Mouse (Mus musculus): ENCODE measurements around the gene Colq. TPM values are rescaled to one million over a fixed set of nuclear protein-coding genes. Genes with fewer than 3 reads are reported as not detected.

Colq gene
- polyA plus RNA-seq, 1 experiment from 2014 or later: 0.48 TPM

- no peak overlapping the region for H3K9ac ChIP-seq (ENCODE audit: low read depth, low read length)
- ATAC-seq (ENCODE audit: low read depth): 0 out of 2 replicates have a peak, but pooled peaks have one; percentile 43
Observed at GRCm38 (mm10) chr14:31519165-31519564, 72.0 kb downstream of the Colq start.

GRCm38 (mm10) chr14:31515895-31516294 lies 75.2 kb downstream of the Colq start:
- Histone ChIP-seq H3K27me3 (ENCODE audit: control insufficient read depth, insufficient read depth, low read depth, low read length) (no peaks in the 10 kb centered on the region), H3K4me2 (ENCODE audit: low read depth, low read length) (no peak overlapping the region), H3K9me3 (replicated peaks; ENCODE audit: control insufficient read depth, low read length) (no peaks in the 10 kb centered on the region), H3K4me1 (ENCODE audit: control insufficient read depth, low read depth, low read length) (no peaks in the 10 kb centered on the region), H3K9ac (ENCODE audit: low read depth, low read length) (no peak overlapping the region), H3K4me3 (ENCODE audit: low read depth, low read length) (no peak overlapping the region), H3K36me3 (ENCODE audit: control insufficient read depth, insufficient read depth) (no peaks in the 10 kb centered on the region; the same call in 1 of the 2 replicates), H3K27ac (ENCODE audit: low read length) (no peak overlapping the region)
- WGBS (ENCODE audit: insufficient replicate concordance): 66% methylated on average over 2 of the region's 2 CpGs
- ATAC-seq (ENCODE audit: low read depth): no peak

More at GRCm38 (mm10) chr14:31519165-31519564, 72.0 kb downstream of the Colq start:
- Histone ChIP-seq H3K27ac (ENCODE audit: low read length) (no peak overlapping the region), H3K4me2 (ENCODE audit: low read depth, low read length) (0 out of 2 replicates have a peak overlapping the region, but pooled peaks have one; percentile 10), H3K4me1 (ENCODE audit: control insufficient read depth, low read depth, low read length) (no peaks in the 10 kb centered on the region), H3K9me3 (replicated peaks; ENCODE audit: control insufficient read depth, low read length) (no peaks in the 10 kb centered on the region), H3K36me3 (ENCODE audit: control insufficient read depth, insufficient read depth) (no peaks in the 10 kb centered on the region), H3K4me3 (ENCODE audit: low read depth, low read length) (no peak overlapping the region), H3K27me3 (ENCODE audit: control insufficient read depth, insufficient read depth, low read depth, low read length) (no peaks in the 10 kb centered on the region)
- WGBS (ENCODE audit: insufficient replicate concordance): 40% methylated on average over 3 of the region's 3 CpGs

- Histone ChIP-seq H3K9me3 (replicated peaks; ENCODE audit: control insufficient read depth, low read length) (no peaks in the 10 kb centered on the region), H3K9ac (ENCODE audit: low read depth, low read length) (no peak overlapping the region), H3K27ac (ENCODE audit: low read length) (0 out of 2 replicates have a peak overlapping the region, but pooled peaks have one; percentile 14), H3K4me2 (ENCODE audit: low read depth, low read length) (no peak overlapping the region), H3K36me3 (ENCODE audit: control insufficient read depth, insufficient read depth) (peaks cover 36% of the 10 kb centered on the region), H3K4me3 (ENCODE audit: low read depth, low read length) (no peak overlapping the region), H3K27me3 (ENCODE audit: control insufficient read depth, insufficient read depth, low read depth, low read length) (no peaks in the 10 kb centered on the region), H3K4me1 (ENCODE audit: control insufficient read depth, low read depth, low read length) (no peaks in the 10 kb centered on the region; the same call in 1 of the 2 replicates)
- no peak for ATAC-seq (ENCODE audit: low read depth)
- WGBS (ENCODE audit: insufficient replicate concordance): 83% methylated on average over 3 of the region's 3 CpGs
Observed at GRCm38 (mm10) chr14:31510322-31510721, 80.8 kb downstream of the Colq start.

- no peak overlapping the region for H3K4me3 ChIP-seq (ENCODE audit: low read depth, low read length)
- H3K9me3 ChIP-seq (replicated peaks; ENCODE audit: control insufficient read depth, low read length): no peaks in the 10 kb centered on the region
- no peak overlapping the region for H3K9ac ChIP-seq (ENCODE audit: low read depth, low read length)
- WGBS (ENCODE audit: insufficient replicate concordance): 84% methylated on average over 2 of the region's 2 CpGs
- H3K27ac ChIP-seq (ENCODE audit: low read length): no peak overlapping the region
- H3K4me1 ChIP-seq (ENCODE audit: control insufficient read depth, low read depth, low read length): no peaks in the 10 kb centered on the region; the same call in 1 of the 2 replicates
- no peaks in the 10 kb centered on the region for H3K27me3 ChIP-seq (ENCODE audit: control insufficient read depth, insufficient read depth, low read depth, low read length)
- no peak for ATAC-seq (ENCODE audit: low read depth)
- H3K36me3 ChIP-seq (ENCODE audit: control insufficient read depth, insufficient read depth): peaks cover 40% of the 10 kb centered on the region
- H3K4me2 ChIP-seq (ENCODE audit: low read depth, low read length): no peak overlapping the region
Observed at GRCm38 (mm10) chr14:31509911-31510310, 81.2 kb downstream of the Colq start.

DNA sequence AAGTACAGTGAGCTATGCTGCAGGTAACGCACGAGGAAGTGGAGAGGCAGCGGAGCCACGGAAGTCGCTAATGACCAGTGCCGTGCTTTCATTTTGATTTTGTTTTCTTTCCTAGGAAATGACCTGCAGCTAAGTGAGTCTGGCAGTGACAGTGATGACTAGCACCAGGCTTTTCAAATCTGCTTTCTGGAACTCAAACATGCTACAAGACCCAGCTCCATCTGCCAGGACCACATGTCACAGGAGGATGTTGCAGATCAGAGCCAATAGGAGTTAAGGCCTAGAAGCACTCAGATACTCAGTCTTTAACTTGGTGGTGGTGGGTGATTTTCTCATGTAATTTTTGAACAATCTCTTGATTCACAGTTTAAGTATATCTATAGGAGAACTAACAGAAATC lies 84.7 kb downstream of the Colq start:
- H3K4me1 ChIP-seq (ENCODE audit: control insufficient read depth, low read depth, low read length): no peaks in the 10 kb centered on the region; the same call in 1 of the 2 replicates
- peaks cover 73% of the 10 kb centered on the region for H3K36me3 ChIP-seq (ENCODE audit: control insufficient read depth, insufficient read depth)
- no peaks in the 10 kb centered on the region for H3K9me3 ChIP-seq (replicated peaks; ENCODE audit: control insufficient read depth, low read length)
- H3K27ac ChIP-seq (ENCODE audit: low read length): no peak overlapping the region
- H3K4me3 ChIP-seq (ENCODE audit: low read depth, low read length): no peak overlapping the region
- no peak for ATAC-seq (ENCODE audit: low read depth)
- no peaks in the 10 kb centered on the region for H3K27me3 ChIP-seq (ENCODE audit: control insufficient read depth, insufficient read depth, low read depth, low read length)
- H3K9ac ChIP-seq (ENCODE audit: low read depth, low read length): no peak overlapping the region
- WGBS (ENCODE audit: insufficient replicate concordance): 92% methylated on average over 6 of the region's 6 CpGs
- no peak overlapping the region for H3K4me2 ChIP-seq (ENCODE audit: low read depth, low read length)

DNA sequence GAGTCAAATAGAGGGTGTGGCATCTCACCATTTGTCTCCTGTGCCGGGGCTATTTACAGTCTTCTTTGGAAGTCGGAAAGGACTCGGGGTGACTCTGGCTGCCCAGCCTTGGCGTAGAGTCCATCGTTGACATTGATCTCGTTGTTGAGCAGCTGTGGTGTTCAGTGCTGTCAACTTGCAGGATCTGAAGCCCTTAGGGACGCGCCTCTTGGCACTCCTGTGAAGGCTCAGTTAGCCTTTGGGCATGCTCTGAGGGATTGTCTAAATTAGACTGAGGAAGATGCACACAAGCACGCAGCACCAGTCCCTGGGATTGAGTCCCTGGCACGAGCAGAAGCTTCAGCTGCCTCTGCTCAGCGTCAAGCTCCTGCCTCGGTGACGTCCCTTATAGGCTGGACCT lies 87.7 kb downstream of the Colq start:
- no peaks in the 10 kb centered on the region for H3K9me3 ChIP-seq (replicated peaks; ENCODE audit: control insufficient read depth, low read length)
- H3K36me3 ChIP-seq (ENCODE audit: control insufficient read depth, insufficient read depth): peaks cover 86% of the 10 kb centered on the region
- no peak overlapping the region for H3K9ac ChIP-seq (ENCODE audit: low read depth, low read length)
- no peaks in the 10 kb centered on the region for H3K27me3 ChIP-seq (ENCODE audit: control insufficient read depth, insufficient read depth, low read depth, low read length)
- no peak overlapping the region for H3K27ac ChIP-seq (ENCODE audit: low read length)
- no peak overlapping the region for H3K4me3 ChIP-seq (ENCODE audit: low read depth, low read length)
- peaks cover 1% of the 10 kb centered on the region for H3K4me1 ChIP-seq (ENCODE audit: control insufficient read depth, low read depth, low read length)
- ATAC-seq (ENCODE audit: low read depth): no peak
- no peak overlapping the region for H3K4me2 ChIP-seq (ENCODE audit: low read depth, low read length)
- 89% methylated on average over 13 of the region's 13 CpGs for WGBS (ENCODE audit: insufficient replicate concordance)

- H3K4me2 ChIP-seq (ENCODE audit: low read depth, low read length): no peak overlapping the region
- H3K9me3 ChIP-seq (replicated peaks; ENCODE audit: control insufficient read depth, low read length): no peaks in the 10 kb centered on the region
- ATAC-seq (ENCODE audit: low read depth): no peak
- 91% methylated on average over 1 of the region's 1 CpGs for WGBS (ENCODE audit: insufficient replicate concordance)
- no peak overlapping the region for H3K27ac ChIP-seq (ENCODE audit: low read length)
- no peak overlapping the region for H3K9ac ChIP-seq (ENCODE audit: low read depth, low read length)
- no peak overlapping the region for H3K4me3 ChIP-seq (ENCODE audit: low read depth, low read length)
- H3K36me3 ChIP-seq (ENCODE audit: control insufficient read depth, insufficient read depth): peaks cover 55% of the 10 kb centered on the region
- no peaks in the 10 kb centered on the region for H3K27me3 ChIP-seq (ENCODE audit: control insufficient read depth, insufficient read depth, low read depth, low read length)
- H3K4me1 ChIP-seq (ENCODE audit: control insufficient read depth, low read depth, low read length): peaks cover 21% of the 10 kb centered on the region
Observed at GRCm38 (mm10) chr14:31499526-31499925, 91.6 kb downstream of the Colq start.

GRCm38 (mm10) chr14:31496241-31496646 lies 94.9 kb downstream of the Colq start:
- peaks cover 32% of the 10 kb centered on the region for H3K4me1 ChIP-seq (ENCODE audit: control insufficient read depth, low read depth, low read length)
- H3K9me3 ChIP-seq (replicated peaks; ENCODE audit: control insufficient read depth, low read length): no peaks in the 10 kb centered on the region
- peak overlapping the region; percentile 91 for H3K4me2 ChIP-seq (ENCODE audit: low read depth, low read length)
- WGBS (ENCODE audit: insufficient replicate concordance): 6% methylated on average over 7 of the region's 7 CpGs
- H3K27me3 ChIP-seq (ENCODE audit: control insufficient read depth, insufficient read depth, low read depth, low read length): no peaks in the 10 kb centered on the region
- peaks cover 34% of the 10 kb centered on the region for H3K36me3 ChIP-seq (ENCODE audit: control insufficient read depth, insufficient read depth)
- peak overlapping the region; percentile 92 for H3K9ac ChIP-seq (ENCODE audit: low read depth, low read length)
- H3K27ac ChIP-seq (ENCODE audit: low read length): peak overlapping the region; percentile 90
- H3K4me3 ChIP-seq (ENCODE audit: low read depth, low read length): peak overlapping the region; percentile 76
- ATAC-seq (ENCODE audit: low read depth): peak; percentile 85

DNA sequence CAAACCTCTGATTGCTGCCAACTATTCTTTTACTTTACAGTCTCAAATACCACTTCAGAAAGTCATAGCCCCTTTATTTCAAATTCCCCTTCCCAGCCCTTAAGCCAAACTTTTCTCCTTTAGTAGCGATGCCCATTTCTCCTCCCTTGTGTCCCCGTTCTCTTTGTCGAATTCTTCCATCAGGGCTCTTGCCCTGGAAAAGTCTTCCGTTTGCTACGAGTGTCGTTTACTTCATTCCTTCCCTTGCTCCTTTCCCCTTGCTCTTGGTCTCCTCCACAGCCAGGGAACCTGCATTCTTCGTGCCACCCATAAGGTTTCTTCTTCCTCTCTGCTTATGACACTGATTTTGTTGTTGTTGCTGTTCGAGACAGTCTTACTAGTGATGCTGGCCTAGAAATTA lies 95.6 kb downstream of the Colq start:
- Histone ChIP-seq H3K9ac (ENCODE audit: low read depth, low read length) (peak overlapping the region; percentile 92), H3K27me3 (ENCODE audit: control insufficient read depth, insufficient read depth, low read depth, low read length) (no peaks in the 10 kb centered on the region), H3K36me3 (ENCODE audit: control insufficient read depth, insufficient read depth) (peaks cover 29% of the 10 kb centered on the region), H3K4me1 (ENCODE audit: control insufficient read depth, low read depth, low read length) (peaks cover 32% of the 10 kb centered on the region), H3K9me3 (replicated peaks; ENCODE audit: control insufficient read depth, low read length) (no peaks in the 10 kb centered on the region), H3K4me3 (ENCODE audit: low read depth, low read length) (peak overlapping the region; percentile 76), H3K27ac (ENCODE audit: low read length) (peak overlapping the region; percentile 90), H3K4me2 (ENCODE audit: low read depth, low read length) (peak overlapping the region; percentile 91)
- 2% methylated on average over 8 of the region's 8 CpGs for WGBS (ENCODE audit: insufficient replicate concordance)
- no peak for ATAC-seq (ENCODE audit: low read depth)

Data from liver, embryonic 16.5 days (tissue).